Mouse (Mus musculus) stomach, postnatal 0 days (tissue): ENCODE measurements at regions not wholly inside any gene's neighbourhood (a gene's known extent, or its start where the extent isn't known, plus 50 kb on each side); places are given as distances from the start of the nearest gene placed in this dataset.

Experiments
- CTCF ChIP-seq: IDR thresholded peaks from 2 replicates; pipeline ENCODE4 v1.5.1; 2016; ENCODE audit warnings: antibody characterized with exemption, low read depth, mild to moderate bottlenecking, moderate library complexity
- EP300 ChIP-seq: optimal IDR thresholded peaks from 2 replicates; pipeline ENCODE3; 2016; ENCODE audit warnings: antibody characterized with exemption

GRCm38 (mm10) chr11:19585228-19585627 lies 338.9 kb upstream of the Spred2 start:
- TF ChIP-seq CTCF (no peak), EP300 (no peak)
